Mouse (Mus musculus): ENCODE measurements around the gene Vil1. TPM values are rescaled to one million over a fixed set of nuclear protein-coding genes. Genes with fewer than 3 reads are reported as not detected.

Gene Vil1
- 0.37 TPM for polyA plus RNA-seq (2014; fragmentation: Illumina TruSeq; extraction: RNeasy Lipid Tissue Mini Kit (QIAGEN cat#74804); ENCODE audit: low read depth, low replicate concordance)

DNA sequence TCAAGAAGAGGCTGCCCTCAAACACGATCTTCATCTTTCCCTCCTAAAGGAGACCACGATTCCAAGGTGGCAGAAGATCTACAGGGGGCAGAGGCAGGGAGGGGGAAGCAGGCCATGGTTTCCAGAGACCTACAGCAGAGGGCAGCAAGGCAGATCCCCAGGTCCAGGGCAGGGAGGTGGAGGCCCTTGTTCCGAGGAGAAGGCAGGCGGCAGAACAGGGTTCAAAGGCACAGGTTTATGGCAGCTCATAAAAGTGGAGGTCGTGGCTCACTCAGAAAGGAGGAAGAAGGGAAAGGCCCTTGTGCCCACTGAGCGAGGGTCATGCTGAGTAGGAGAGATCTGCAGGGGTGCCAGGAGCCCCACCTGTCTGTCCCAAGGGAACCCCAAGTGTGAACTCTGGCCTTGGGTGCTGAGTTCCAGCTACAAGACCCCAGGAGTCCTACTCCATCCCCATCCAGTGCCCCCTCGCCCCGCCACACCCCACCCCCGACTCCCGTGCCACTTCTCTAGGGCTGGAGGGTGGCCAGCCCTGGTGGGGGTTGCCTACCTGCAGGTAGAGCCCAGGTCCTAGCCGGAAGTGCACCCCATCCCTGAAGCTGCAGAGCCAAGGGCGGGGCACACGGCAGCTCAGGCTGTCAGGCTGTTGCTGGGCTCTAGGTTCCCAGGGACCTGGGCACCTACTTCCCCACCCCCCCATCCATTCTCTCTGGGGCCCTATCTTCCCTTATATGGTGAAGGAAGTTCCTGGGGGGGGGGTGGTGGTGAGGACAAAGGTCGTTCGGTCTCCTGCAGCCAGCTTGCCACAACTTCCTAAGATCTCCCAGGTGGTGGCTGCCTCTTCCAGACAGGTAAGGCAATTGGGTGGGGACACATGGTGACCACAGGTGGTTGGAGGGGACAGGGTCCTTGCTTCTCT is at the start of gene Vil1:
TSS of gene Vil1 (plus strand) at position 788 of the 916 bp plus-strand sequence.

DNA sequence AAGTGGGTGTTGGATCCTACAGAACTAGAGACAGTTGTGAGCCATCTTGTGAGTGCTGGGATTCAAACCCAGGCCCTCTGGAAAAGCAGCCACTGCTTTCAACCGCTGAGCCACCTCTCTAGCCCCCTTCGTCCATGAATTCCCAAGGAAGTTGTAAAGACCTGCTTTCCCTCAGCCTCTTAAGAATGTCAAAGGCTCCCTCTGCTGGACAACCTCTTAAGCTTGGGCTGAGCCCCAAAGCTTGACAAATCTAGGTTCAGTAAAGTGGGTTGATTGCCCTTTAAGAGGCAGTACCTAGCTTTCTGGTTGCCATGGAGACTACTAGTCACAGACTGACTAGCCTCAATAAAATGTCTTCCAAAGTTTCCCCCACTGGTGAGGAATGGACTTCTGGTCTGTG is 47.4 kb upstream of the Vil1 start, which contains the start of gene Catip:
TSS of gene Catip (plus strand) at position 297 of the 400 bp plus-strand sequence.

DNA sequence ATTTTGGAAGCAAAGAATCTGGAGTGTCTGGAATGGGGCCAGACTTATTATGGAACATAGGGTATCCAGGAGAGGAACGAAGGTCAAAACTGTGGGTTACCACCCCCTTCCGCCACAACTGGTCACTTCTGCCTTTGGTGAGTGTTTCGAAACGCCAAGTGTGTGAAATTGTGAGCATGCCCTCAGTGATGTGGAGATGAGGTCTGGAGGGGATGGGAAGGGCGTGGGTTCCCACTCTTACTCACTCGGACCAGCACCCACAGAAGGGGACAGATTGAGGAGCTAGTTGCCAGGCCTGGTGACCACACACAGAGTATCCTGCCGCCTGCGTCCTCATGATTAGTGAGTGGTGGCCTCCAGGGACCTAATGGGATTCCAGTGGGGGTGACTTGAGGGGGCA is 34.2 kb upstream of the Vil1 start, which contains the start of gene Slc11a1:
TSS of gene Slc11a1 (plus strand) at position 216 of the 400 bp plus-strand sequence.

DNA sequence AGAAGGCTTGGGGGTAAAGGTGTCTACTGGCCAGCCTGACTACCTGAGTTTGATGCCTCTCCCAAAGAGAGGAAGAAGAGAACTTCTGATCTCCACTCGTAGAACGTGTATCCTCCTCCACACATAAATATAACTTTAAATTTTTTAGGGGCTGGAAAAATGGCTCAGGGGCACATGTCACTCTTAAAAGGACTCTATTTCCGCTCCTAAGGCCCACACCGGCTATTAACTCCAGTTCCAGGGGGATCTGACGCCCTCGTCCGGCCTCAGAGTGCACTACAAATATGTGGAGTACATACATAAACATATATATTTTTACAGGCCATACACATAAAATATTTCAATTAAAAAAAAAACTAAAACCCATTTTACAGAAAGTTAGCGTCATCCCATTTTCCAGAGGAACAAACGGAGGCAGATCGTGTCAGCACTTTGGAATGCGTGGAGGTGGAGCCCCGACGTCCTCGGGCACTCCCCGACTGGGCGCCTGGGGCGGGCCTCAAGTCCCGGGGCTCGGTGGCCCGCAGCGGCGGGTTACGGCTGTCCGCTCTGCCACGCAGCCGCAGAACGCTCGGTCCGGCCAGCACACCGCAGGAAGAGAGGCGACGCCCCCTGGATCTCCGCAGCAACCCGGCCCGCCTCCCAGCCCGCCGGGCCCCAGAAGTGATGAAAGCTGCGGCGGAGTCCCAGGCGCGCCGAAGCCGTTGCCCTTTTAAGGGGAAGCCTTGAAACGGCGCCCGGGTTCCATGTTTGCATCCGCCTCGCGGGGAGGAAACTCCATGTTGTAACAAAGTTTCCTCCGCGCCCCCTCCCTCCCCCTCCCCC is 18.0 kb upstream of the Vil1 start, which contains the start of gene Ctdsp1:
TSS of gene Ctdsp1 (plus strand) at position 586 of the 825 bp plus-strand sequence.

Other genes with a start within 250 kb of the Vil1 start
- not detected for gene Cxcr1, start 214.7 kb upstream of the Vil1 start, polyA plus RNA-seq (2014; fragmentation: Illumina TruSeq; extraction: RNeasy Lipid Tissue Mini Kit (QIAGEN cat#74804); ENCODE audit: low read depth, low replicate concordance)
- 163 TPM for gene Arpc2, start 173.3 kb upstream of the Vil1 start, polyA plus RNA-seq (2014; fragmentation: Illumina TruSeq; extraction: RNeasy Lipid Tissue Mini Kit (QIAGEN cat#74804); ENCODE audit: low read depth, low replicate concordance)
- gene Gpbar1, start 130.8 kb upstream of the Vil1 start, polyA plus RNA-seq (2014; fragmentation: Illumina TruSeq; extraction: RNeasy Lipid Tissue Mini Kit (QIAGEN cat#74804); ENCODE audit: low read depth, low replicate concordance) = not detected
- gene Aamp, start 124.6 kb upstream of the Vil1 start, polyA plus RNA-seq (2014; fragmentation: Illumina TruSeq; extraction: RNeasy Lipid Tissue Mini Kit (QIAGEN cat#74804); ENCODE audit: low read depth, low replicate concordance) = 109 TPM
- gene Pnkd, start 124.4 kb upstream of the Vil1 start, polyA plus RNA-seq (2014; fragmentation: Illumina TruSeq; extraction: RNeasy Lipid Tissue Mini Kit (QIAGEN cat#74804); ENCODE audit: low read depth, low replicate concordance) = 110 TPM
- 66.8 TPM for gene Tmbim1, start 103.8 kb upstream of the Vil1 start, polyA plus RNA-seq (2014; fragmentation: Illumina TruSeq; extraction: RNeasy Lipid Tissue Mini Kit (QIAGEN cat#74804); ENCODE audit: low read depth, low replicate concordance)
- 0.63 TPM for gene Catip, start 47.3 kb upstream of the Vil1 start, polyA plus RNA-seq (2014; fragmentation: Illumina TruSeq; extraction: RNeasy Lipid Tissue Mini Kit (QIAGEN cat#74804); ENCODE audit: low read depth, low replicate concordance)
- gene Slc11a1, start 34.2 kb upstream of the Vil1 start, polyA plus RNA-seq (2014; fragmentation: Illumina TruSeq; extraction: RNeasy Lipid Tissue Mini Kit (QIAGEN cat#74804); ENCODE audit: low read depth, low replicate concordance) = 4.0 TPM
- gene Ctdsp1, start 17.9 kb upstream of the Vil1 start, polyA plus RNA-seq (2014; fragmentation: Illumina TruSeq; extraction: RNeasy Lipid Tissue Mini Kit (QIAGEN cat#74804); ENCODE audit: low read depth, low replicate concordance) = 95.7 TPM
- 12.3 TPM for gene Cnot9, start 96.7 kb downstream of the Vil1 start, polyA plus RNA-seq (2014; fragmentation: Illumina TruSeq; extraction: RNeasy Lipid Tissue Mini Kit (QIAGEN cat#74804); ENCODE audit: low read depth, low replicate concordance)
- gene Plcd4, start 133.5 kb downstream of the Vil1 start, polyA plus RNA-seq (2014; fragmentation: Illumina TruSeq; extraction: RNeasy Lipid Tissue Mini Kit (QIAGEN cat#74804); ENCODE audit: low read depth, low replicate concordance) = not detected
- 6.2 TPM for gene Usp37, start 134.9 kb downstream of the Vil1 start, polyA plus RNA-seq (2014; fragmentation: Illumina TruSeq; extraction: RNeasy Lipid Tissue Mini Kit (QIAGEN cat#74804); ENCODE audit: low read depth, low replicate concordance)
- gene Zfp142, start 178.9 kb downstream of the Vil1 start, polyA plus RNA-seq (2014; fragmentation: Illumina TruSeq; extraction: RNeasy Lipid Tissue Mini Kit (QIAGEN cat#74804); ENCODE audit: low read depth, low replicate concordance) = 8.2 TPM
- 32.6 TPM for gene Bcs1l, start 178.9 kb downstream of the Vil1 start, polyA plus RNA-seq (2014; fragmentation: Illumina TruSeq; extraction: RNeasy Lipid Tissue Mini Kit (QIAGEN cat#74804); ENCODE audit: low read depth, low replicate concordance)
- gene Rnf25, start 192.0 kb downstream of the Vil1 start, polyA plus RNA-seq (2014; fragmentation: Illumina TruSeq; extraction: RNeasy Lipid Tissue Mini Kit (QIAGEN cat#74804); ENCODE audit: low read depth, low replicate concordance) = 22.2 TPM
- 0.76 TPM for gene Stk36, start 192.1 kb downstream of the Vil1 start, polyA plus RNA-seq (2014; fragmentation: Illumina TruSeq; extraction: RNeasy Lipid Tissue Mini Kit (QIAGEN cat#74804); ENCODE audit: low read depth, low replicate concordance)

All from heart, adult 10 weeks (tissue).